Mouse (Mus musculus) myocyte (in vitro differentiated cells): ENCODE results near the gene Creb3l2. TPM values are rescaled to one million over a fixed set of nuclear protein-coding genes. Genes with fewer than 3 reads are reported as not detected.
"Not testable (repeated sequence)": the region's sequence is repeated elsewhere in the genome, so short reads cannot be mapped to it uniquely, and the experiment has no call there.

ENCODE experiments used
- H3K27me3 ChIP-seq: one replicate; pipeline ENCODE4 v1.6.1; 2011; ENCODE audit not compliant: control insufficient read depth, insufficient read depth, insufficient read length
- H3K36me3 ChIP-seq: one replicate; pipeline ENCODE4 v1.6.1; 2011; ENCODE audit not compliant: control insufficient read depth, insufficient read depth
- H3K4me2 ChIP-seq: one replicate; pipeline ENCODE4 v1.6.1; 2011; ENCODE audit warnings: low read depth, control low read depth
- H3K4me3 ChIP-seq: one replicate; pipeline ENCODE4 v1.5.1; 2011; ENCODE audit warnings: mild to moderate bottlenecking, control low read depth, moderate library complexity
- H3K79me2 ChIP-seq: one replicate; pipeline ENCODE4 v1.6.1; 2011; ENCODE audit not compliant: control insufficient read depth, insufficient read depth
- H3ac ChIP-seq: one replicate; pipeline ENCODE4 v1.6.1; 2011; ENCODE audit not compliant: control insufficient read depth, insufficient read length
- CEBPB ChIP-seq: IDR thresholded peaks from 2 replicates; pipeline ENCODE4 v1.6.1; 2011; ENCODE audit warnings: mild to moderate bottlenecking, moderate library complexity; ENCODE audit not compliant: poor library complexity, insufficient read depth, severe bottlenecking
- E2F4 ChIP-seq: IDR thresholded peaks from one replicate; pipeline ENCODE4 v1.6.1; 2011; ENCODE audit warnings: mild to moderate bottlenecking, control low read depth, moderate library complexity; ENCODE audit not compliant: insufficient read depth
- MAX ChIP-seq: IDR thresholded peaks from one replicate; pipeline ENCODE4 v1.6.1; 2011; ENCODE audit warnings: low read depth, mild to moderate bottlenecking, control low read depth
- MYOD1 ChIP-seq, 3 experiments: IDR thresholded peaks; one replicate each; pipeline ENCODE4 v1.6.1; 2011; ENCODE audit warnings: control low read depth in 2 of 3, low read depth in 2 of 3, mild to moderate bottlenecking in 2 of 3, moderate library complexity in 1 of 3; ENCODE audit not compliant: insufficient read length in 2 of 3, control insufficient read depth in 1 of 3
- MYOG ChIP-seq, 3 experiments: IDR thresholded peaks; one replicate each; pipeline ENCODE4 v1.6.1; 2011; ENCODE audit warnings: control low read depth in 2 of 3, low read depth in 2 of 3, mild to moderate bottlenecking in 2 of 3; ENCODE audit not compliant: insufficient read length in 2 of 3, control insufficient read depth in 1 of 3, insufficient read depth in 1 of 3
- POLR2A ChIP-seq: IDR thresholded peaks from one replicate; pipeline ENCODE4 v1.6.1; 2011; ENCODE audit warnings: low read depth, mild to moderate bottlenecking, control low read depth, moderate library complexity; ENCODE audit not compliant: insufficient read length
- POLR2AphosphoS2 ChIP-seq: IDR thresholded peaks from one replicate; pipeline ENCODE4 v1.6.1; 2011; ENCODE audit warnings: low read depth, control low read depth; ENCODE audit not compliant: insufficient read length
- REST ChIP-seq: IDR thresholded peaks from one replicate; pipeline ENCODE4 v1.6.1; 2011; ENCODE audit warnings: mild to moderate bottlenecking, control low read depth, moderate library complexity; ENCODE audit not compliant: insufficient read depth, insufficient read length
- SRF ChIP-seq: IDR thresholded peaks from one replicate; pipeline ENCODE4 v1.6.1; 2011; ENCODE audit warnings: low read depth; ENCODE audit not compliant: control insufficient read depth, insufficient read length
- TCF12 ChIP-seq: IDR thresholded peaks from one replicate; pipeline ENCODE4 v1.6.1; 2011; ENCODE audit warnings: mild to moderate bottlenecking, control low read depth; ENCODE audit not compliant: poor library complexity, insufficient read depth, severe bottlenecking
- TCF3 ChIP-seq: IDR thresholded peaks from one replicate; pipeline ENCODE4 v1.6.1; 2011; ENCODE audit warnings: low read depth, control low read depth; ENCODE audit not compliant: insufficient read length
- USF1 ChIP-seq: IDR thresholded peaks from one replicate; pipeline ENCODE4 v1.6.1; 2011; ENCODE audit warnings: low read depth, mild to moderate bottlenecking, control low read depth, moderate library complexity
- polyA plus RNA-seq: library from polyadenylated mRNA; unstranded; fragments of >200 nt; fragmentation: generic; extraction: Trizol; gene quantifications from one replicate; pipeline ENCODE4 v1.2.1, GENCODE M21; 2012; ENCODE audit warnings: missing spikeins

Creb3l2 gene
- polyA plus RNA-seq, 1 experiment, result 11.2 TPM

DNA sequence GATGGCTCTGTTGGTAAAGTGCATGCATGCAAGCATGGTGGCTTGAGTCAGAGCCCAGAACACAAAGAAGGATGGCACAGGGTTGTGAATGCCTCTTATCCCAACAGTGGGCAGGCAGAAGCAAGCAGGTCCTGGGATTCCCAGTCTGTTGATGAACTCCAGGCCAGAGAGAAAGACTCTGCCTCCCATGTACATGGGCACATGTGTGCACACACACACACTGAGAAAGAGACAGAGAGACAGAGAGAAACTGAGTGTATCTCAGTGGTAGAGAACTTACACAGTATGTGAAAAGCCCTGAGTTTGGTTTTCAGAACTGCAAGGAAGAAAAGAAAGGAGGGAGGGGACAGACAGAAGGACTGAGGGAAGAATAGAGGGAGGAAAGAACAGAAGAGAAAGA is 23.4 kb upstream of the Creb3l2 start:
- no peaks in the 10 kb centered on the region for H3K79me2 ChIP-seq
- no peak overlapping the region for H3ac ChIP-seq
- H3K4me3 ChIP-seq, result peak overlapping the region; percentile 1
- H3K4me2 ChIP-seq, result peak overlapping the region; percentile 66
- no peaks in the 10 kb centered on the region for H3K27me3 ChIP-seq
- TF ChIP-seq REST (no peak), CEBPB (no peak), MYOG (IDR thresholded peaks at IDR 0.05; ENCODE audit: control insufficient read depth in 1 of 3, insufficient read depth in 1 of 3, insufficient read length in 2 of 3, low read depth in 2 of 3) (no peak), E2F4 (no peak), TCF3 (no peak), MAX (no peak), MYOD1 (IDR thresholded peaks at IDR 0.05; ENCODE audit: control insufficient read depth in 1 of 3, insufficient read length in 2 of 3, low read depth in 2 of 3) (no peak), POLR2AphosphoS2 (no peak), USF1 (no peak), TCF12 (no peak), POLR2A (no peak), SRF (no peak)
- H3K36me3 ChIP-seq, result no peaks in the 10 kb centered on the region

DNA sequence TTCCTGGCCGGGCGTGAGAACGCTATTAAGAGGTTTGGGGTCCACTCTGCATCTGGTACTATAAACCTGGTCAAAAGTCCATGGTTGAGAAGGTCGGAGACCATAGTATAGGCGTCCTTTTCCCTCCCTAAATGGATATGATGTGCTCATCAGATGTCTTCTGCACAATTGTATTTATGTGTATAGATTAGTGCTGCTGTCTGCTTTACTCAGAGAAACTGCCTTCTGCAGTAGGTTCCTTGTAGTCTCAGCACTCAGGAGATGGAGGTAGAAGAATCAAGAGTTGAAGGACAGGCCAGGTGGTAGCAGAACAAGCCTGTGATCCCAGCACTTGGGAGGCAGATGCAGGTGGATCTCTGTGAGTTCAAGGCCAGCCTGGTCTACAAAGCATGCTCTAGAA is 22.6 kb upstream of the Creb3l2 start:
- no peak overlapping the region for H3K4me2 ChIP-seq
- H3K36me3 ChIP-seq, result no peaks in the 10 kb centered on the region
- H3K4me3 ChIP-seq, result no peak overlapping the region
- no peaks in the 10 kb centered on the region for H3K27me3 ChIP-seq
- no peak for TF ChIP-seq TCF12
- H3ac ChIP-seq, result no peak overlapping the region
- H3K79me2 ChIP-seq, result no peaks in the 10 kb centered on the region

DNA sequence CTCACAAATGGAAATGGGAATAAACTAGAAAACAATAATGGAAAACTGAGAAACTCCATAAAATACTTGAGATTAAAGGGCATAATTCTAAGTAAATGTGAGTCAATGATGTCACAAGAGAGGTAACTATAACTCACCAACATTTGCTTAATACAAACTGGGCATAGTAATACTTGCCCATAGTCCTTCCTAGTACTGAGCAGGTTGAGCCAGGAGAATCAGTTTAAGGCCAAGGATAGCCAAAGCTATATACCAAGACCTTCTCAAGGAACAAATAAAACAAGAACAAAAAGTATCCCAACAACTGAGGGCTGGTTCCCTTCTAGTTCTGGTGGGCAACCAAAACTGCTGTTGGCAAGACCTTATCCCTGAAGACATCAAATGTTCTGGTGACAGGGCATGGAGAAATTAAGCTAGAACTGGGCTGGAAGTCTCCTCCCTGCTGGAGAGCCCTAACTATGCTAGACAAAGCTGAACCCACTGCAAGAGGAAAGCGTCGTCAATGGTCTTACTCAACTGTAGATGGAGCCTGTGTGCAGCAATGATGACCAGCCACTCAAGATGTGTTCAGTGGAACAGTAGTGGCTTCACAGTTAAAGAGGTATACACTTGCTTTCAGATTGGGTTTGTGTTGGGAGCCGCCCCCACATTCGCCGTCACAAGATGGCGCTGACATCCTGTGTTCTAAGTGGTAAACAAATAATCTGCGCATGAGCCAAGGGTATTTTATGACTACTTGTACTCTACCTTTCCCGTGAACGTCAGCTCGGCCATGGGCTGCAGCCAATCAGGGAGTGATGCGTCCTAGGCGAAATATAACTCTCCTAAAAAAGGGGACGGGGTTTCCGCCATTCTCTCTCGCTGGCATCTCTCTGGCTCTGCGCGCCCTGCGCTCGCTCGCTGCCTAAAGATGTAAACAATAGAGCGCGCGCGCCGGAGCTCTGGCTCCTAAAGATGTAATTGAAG is 21.9 kb upstream of the Creb3l2 start:
- H3K36me3 ChIP-seq, H3ac ChIP-seq, H3K79me2 ChIP-seq, H3K4me3 ChIP-seq, H3K27me3 ChIP-seq, H3K4me2 ChIP-seq: not testable (repeated sequence)

DNA sequence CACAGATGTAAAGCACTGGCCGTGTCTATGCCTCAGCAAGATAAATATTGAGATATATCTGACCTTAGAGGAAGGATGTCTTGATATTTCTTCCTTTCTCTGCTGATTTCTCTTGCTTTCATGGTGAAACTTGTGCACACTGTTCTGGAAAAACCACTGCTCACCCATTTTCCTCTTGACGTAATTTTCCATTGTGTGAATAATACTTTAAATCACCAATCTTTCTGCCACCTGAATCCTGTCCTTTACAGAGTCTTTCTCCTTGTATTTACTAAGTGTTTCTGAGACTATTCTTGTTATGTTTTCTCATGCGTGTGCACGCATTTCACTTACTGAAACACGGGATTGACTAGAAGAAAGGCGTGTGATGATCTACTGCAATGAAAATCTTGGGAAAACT is 18.7 kb upstream of the Creb3l2 start:
- Histone ChIP-seq H3K79me2 (no peaks in the 10 kb centered on the region), H3K36me3 (no peaks in the 10 kb centered on the region), H3K27me3 (no peaks in the 10 kb centered on the region), H3K4me2 (no peak overlapping the region), H3K4me3 (no peak overlapping the region), H3ac (no peak overlapping the region)
- TF ChIP-seq TCF12, result no peak

DNA sequence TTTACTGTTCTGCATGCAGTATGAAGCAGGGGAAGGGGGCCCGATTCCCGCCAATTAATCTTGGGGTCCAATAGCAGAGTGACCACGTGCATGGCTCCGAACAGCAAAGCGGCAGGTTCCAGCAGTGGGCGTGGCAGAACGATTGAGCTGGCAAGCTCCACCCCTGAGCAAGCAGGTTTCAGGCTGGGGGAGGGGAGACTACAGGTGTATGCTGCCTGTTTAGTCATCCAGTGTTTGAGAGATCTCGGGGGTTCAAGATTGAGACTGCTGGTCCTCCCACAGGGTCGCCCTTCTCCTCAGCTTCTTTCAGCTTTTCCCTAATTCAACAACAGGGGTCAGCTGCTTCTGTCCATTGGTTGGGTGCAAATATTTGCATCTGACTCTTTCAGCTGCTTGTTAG is 17.7 kb upstream of the Creb3l2 start:
- not testable (repeated sequence) for H3ac ChIP-seq, H3K79me2 ChIP-seq, H3K4me2 ChIP-seq, H3K4me3 ChIP-seq, H3K27me3 ChIP-seq, H3K36me3 ChIP-seq

DNA sequence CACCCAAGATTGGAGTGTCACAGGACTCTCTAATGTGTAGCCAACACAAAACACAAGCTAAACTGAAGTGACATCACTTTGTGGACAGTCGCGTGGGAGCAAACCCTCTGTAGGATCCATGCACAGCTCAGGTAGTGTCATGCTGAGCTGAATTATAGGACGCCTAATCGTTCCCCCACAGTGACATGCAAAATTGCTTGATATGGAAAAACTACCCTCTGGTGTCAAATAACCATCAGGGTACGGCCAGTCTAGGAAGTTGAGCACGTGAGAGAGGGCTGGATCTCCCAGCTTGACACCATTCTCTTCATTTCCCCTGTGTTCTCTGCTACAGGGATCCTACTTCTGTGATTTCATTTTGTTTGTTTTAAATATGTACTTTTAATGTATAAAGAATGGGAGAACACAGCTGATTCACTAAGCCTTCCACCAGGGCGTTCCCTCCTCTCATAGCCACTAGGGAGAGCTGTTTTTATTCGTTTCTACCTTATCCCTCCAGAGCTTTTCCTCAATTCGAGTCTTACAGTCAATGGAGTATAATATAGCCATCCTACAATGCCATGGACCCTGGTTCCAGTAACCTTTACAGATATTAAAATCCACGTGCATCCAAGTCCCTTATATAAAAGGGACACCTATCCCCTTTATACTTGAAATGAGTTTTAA is 16.2 kb upstream of the Creb3l2 start:
- Histone ChIP-seq H3ac (no peak overlapping the region), H3K36me3 (no peaks in the 10 kb centered on the region), H3K27me3 (no peaks in the 10 kb centered on the region), H3K79me2 (no peaks in the 10 kb centered on the region), H3K4me2 (no peak overlapping the region), H3K4me3 (no peak overlapping the region)
- TF ChIP-seq USF1, result no peak
- TF ChIP-seq MYOD1 (IDR thresholded peaks at IDR 0.05; ENCODE audit: control insufficient read depth in 1 of 3, insufficient read length in 2 of 3, low read depth in 2 of 3), result no peak
- no peak for TF ChIP-seq TCF3
- no peak for TF ChIP-seq POLR2A
- TF ChIP-seq POLR2AphosphoS2, result no peak
- no peak for TF ChIP-seq REST
- no peak for TF ChIP-seq MAX
- no peak for TF ChIP-seq E2F4
- TF ChIP-seq CEBPB, result no peak
- no peak for TF ChIP-seq TCF12
- no peak for TF ChIP-seq MYOG (IDR thresholded peaks at IDR 0.05; ENCODE audit: control insufficient read depth in 1 of 3, insufficient read depth in 1 of 3, insufficient read length in 2 of 3, low read depth in 2 of 3)
- no peak for TF ChIP-seq SRF
